Mouse (Mus musculus): ENCODE measurements around the gene D630045J12Rik.

The D630045J12Rik gene

DNA sequence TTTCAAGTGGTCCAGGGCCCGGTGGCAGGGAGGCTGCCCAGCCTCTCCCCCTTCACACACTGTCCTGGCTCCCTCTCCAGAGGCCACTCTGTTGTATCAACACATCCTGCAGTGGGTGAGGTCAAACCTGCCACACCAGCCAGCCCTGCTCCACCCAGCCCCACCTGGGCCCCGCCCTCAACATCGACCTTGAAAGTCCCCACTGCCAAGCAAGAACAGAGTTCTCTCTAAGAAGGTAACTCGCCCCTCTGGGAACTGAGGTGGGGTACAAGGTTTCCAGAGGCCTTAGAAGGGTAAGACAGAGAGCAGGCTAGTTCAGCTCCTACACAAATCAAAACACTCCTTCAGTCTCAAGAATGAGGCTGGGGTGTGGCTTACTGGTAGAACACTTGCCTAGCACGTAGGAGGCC lies 156.8 kb downstream of the D630045J12Rik start:
- no peak for DNase-seq (ENCODE audit: low spot score in 2 of 2)

GRCm38 (mm10) chr6:38094701-38095100 lies 159.1 kb downstream of the D630045J12Rik start:
- no peak for DNase-seq (ENCODE audit: low spot score in 2 of 2)

GRCm38 (mm10) chr6:38092539-38092938 lies 161.3 kb downstream of the D630045J12Rik start:
- DNase-seq (ENCODE audit: low spot score in 2 of 2), result no peak

- no peak for DNase-seq (ENCODE audit: low spot score in 2 of 2)
These were observed 166.4 kb downstream of the D630045J12Rik start for GRCm38 (mm10) chr6:38087242-38088026.

DNA sequence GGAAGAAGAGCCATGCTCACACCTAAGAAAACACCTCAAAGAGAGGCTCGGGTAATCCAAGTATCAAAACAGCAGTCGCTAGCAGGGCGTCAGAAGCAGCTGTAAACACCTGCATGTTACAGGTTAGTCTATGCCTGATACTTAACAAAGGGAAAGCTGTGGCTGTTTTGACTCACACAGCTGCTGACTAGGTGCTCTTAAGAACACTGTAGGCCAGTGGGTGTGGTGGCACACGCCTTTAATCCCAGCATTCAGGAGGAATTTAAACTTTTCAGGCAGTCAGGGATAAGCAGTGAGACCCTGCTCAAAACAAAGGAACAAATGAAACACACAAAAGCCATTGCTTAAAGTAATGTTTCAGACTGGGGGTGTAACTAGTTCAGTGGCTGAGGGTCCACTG lies 170.6 kb downstream of the D630045J12Rik start:
- DNase-seq (ENCODE audit: low spot score in 2 of 2), result no peak

DNA sequence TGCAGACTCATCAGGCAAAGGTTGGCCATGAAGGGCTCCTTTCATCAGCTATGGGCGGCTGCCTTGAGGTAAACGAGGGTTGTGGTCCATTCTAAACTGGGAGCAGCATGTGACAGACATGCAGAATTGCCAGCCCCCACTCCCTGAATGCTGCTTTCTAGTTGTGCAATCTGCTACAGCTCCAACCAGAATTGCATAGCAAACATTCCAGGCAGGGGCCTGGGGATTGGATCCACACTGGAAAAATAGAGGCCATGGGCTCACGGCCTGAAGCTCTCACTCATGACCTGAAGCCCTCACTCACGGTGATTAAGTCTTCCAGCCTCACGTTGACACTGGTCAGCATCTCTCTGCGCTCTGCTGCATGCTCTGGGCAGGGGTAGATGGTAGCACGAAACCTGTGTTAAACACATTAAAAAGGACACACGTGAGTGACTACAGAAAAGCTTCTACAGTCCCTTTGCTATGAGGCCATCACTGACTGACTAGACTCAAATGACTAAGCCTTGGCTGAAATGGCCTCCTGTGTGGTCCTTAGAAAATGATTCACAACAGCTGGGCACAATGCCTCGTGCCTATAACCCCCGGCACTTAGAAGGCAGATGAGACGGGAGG lies 172.0 kb downstream of the D630045J12Rik start:
- DNase-seq (ENCODE audit: low spot score in 2 of 2), result no peak

DNA sequence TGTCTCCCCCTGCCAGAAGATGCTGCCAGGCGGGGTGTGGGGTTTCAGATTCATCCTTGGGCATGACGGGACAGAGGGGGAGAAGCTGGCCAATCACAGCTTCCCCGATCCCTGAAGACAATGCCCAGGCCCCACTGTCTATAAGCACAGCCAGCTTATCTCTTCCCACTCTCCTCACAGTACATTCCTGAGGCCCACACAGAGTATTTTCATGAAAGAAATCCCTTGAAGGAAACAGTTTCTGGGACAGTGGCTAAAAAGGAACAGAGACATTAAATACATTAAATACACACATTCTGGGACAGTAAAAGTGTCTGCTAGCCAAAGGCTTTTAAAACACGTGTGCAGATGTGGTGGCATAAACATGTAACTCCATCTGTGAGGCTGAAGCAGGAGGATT lies 173.4 kb downstream of the D630045J12Rik start:
- no peak for DNase-seq (ENCODE audit: low spot score in 2 of 2)

DNA sequence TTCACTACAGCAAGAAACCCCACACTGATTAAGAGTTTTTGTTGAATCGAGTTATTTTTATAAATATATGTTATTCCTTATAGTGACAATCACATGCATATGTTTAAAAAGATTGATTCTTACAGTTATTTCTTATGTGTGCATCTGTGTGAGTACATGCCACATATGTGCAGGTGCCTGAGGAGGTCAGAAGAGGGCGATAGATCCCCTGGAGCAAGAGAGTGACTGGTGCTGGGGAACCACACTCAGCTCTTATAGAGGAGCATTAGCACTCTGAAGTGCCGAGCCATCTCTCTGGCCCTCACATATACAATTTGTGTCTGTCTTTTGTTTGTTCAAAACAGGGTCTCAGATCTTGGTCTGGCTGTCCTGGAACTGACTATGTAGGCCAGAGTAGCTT lies 180.2 kb downstream of the D630045J12Rik start:
- DNase-seq (ENCODE audit: low spot score in 2 of 2), result no peak

Data from frontal cortex, postnatal 36 days (tissue).